ENCODE assay signal across 17 mouse cellular contexts in the genomic region with DNA sequence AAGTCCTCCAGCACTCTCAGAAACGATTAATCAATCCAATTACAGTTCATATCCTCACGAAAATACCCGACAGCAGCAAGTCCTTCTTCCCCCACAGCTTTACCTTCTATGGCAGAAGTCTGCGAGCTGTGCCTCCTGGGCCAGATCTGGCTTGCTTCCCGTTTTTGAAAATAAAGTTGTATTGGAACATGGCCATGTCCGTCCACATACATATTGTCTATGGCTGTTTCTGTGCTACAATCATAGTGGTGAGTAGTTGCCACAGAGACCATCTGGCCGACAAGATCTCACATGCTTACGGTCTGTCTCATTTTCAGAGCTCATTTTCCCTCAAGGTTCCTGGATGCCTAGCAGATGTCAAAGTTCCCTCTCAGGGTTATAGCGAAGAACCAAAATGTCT. TPM values are rescaled to one million over a fixed set of nuclear protein-coding genes. Genes with fewer than 3 reads are reported as not detected.
DNase-seq lines count a peak whose midpoint lies in the region; ATAC-seq lines count a peak whose summit lies in the region.
"Had no signal": no experiment of that assay in that cellular context is flagged by ENCODE, and none has a peak within 500 bp of the region (broad histone marks: within the 10 kb centered on the region; RNA-seq: fewer than 3 reads in every experiment).

No protein-coding gene starts in this region.

- H3K27me3 ChIP-seq in liver, embryonic 11.5 days (replicated peaks; ENCODE audit: control insufficient read depth, insufficient read depth, low read length) = no peaks in the 10 kb centered on the region
- peaks cover 8% of the 10 kb centered on the region; the same call in 1 of the 2 replicates for H3K27me3 ChIP-seq in liver, embryonic 12.5 days (replicated peaks)
- H3K27me3 ChIP-seq in intestine, embryonic 15.5 days (replicated peaks) = no peaks in the 10 kb centered on the region
- no peaks in the 10 kb centered on the region for H3K27me3 ChIP-seq in splenic B cell, adult 2 months (ENCODE audit: control insufficient read depth, insufficient read depth, low read length, poor library complexity, severe bottlenecking)
- H3K27me3 ChIP-seq: hindbrain, embryonic 15.5 days; midbrain, embryonic 12.5 days had no signal

- H3K27ac ChIP-seq in liver, embryonic 11.5 days (ENCODE audit: low read depth, low read length) = no peak overlapping the region
- no peak overlapping the region for H3K27ac ChIP-seq in liver, embryonic 12.5 days
- H3K27ac ChIP-seq in intestine, embryonic 15.5 days = no peak overlapping the region
- H3K27ac ChIP-seq: hindbrain, embryonic 15.5 days; limb, embryonic 10.5 days; midbrain, embryonic 12.5 days had no signal

- peak; percentile 31 to 32 for DNase-seq in cerebellum, postnatal 14 days
- no peak for DNase-seq in cerebellum, adult 11-12 months
- peak; percentile 14 for DNase-seq in liver, embryonic 11.5 days (ENCODE audit: low spot score)
- DNase-seq in splenic B cell, adult 2 months (ENCODE audit: low read depth, low spot score) = peak; percentile 36
- DNase-seq in adrenal gland, postnatal 25 days = no peak
- DNase-seq in thymus, postnatal 14 days = no peak
- DNase-seq: kidney, postnatal 14 days; liver, postnatal 0 days had no signal

- no peak overlapping the region for H3K4me2 ChIP-seq in liver, embryonic 11.5 days
- no peak overlapping the region for H3K4me2 ChIP-seq in liver, embryonic 12.5 days
- no peak overlapping the region for H3K4me2 ChIP-seq in intestine, embryonic 15.5 days (replicated peaks)
- H3K4me2 ChIP-seq: heart, embryonic 11.5 days; hindbrain, embryonic 15.5 days; midbrain, embryonic 12.5 days had no signal

- whole genome bisulfite sequencing in liver, embryonic 11.5 days = 73% methylated on average over 9 of the region's 9 CpGs
- WGBS in liver, embryonic 12.5 days (ENCODE audit: insufficient replicate concordance) = 60% methylated on average over 9 of the region's 9 CpGs
- WGBS in intestine, embryonic 15.5 days = 68% methylated on average over 9 of the region's 9 CpGs

- no peaks in the 10 kb centered on the region for H3K4me1 ChIP-seq in liver, embryonic 11.5 days (replicated peaks; ENCODE audit: control insufficient read depth, insufficient read depth, low read length)
- peaks cover 10% of the 10 kb centered on the region for H3K4me1 ChIP-seq in liver, embryonic 12.5 days
- peaks cover 4% of the 10 kb centered on the region; the same call in 1 of the 2 replicates for H3K4me1 ChIP-seq in intestine, embryonic 15.5 days (replicated peaks)
- H3K4me1 ChIP-seq: hindbrain, embryonic 15.5 days; midbrain, embryonic 12.5 days had no signal

- no peak overlapping the region for H3K4me3 ChIP-seq in liver, embryonic 11.5 days (ENCODE audit: low read depth, low read length)
- H3K4me3 ChIP-seq in liver, embryonic 12.5 days = no peak overlapping the region
- no peak overlapping the region for H3K4me3 ChIP-seq in intestine, embryonic 15.5 days (replicated peaks)
- H3K4me3 ChIP-seq: erythroblast, embryonic 14.5 days; hindbrain, embryonic 15.5 days; limb, embryonic 10.5 days; midbrain, embryonic 12.5 days had no signal

- no peaks in the 10 kb centered on the region for H3K36me3 ChIP-seq in liver, embryonic 11.5 days (ENCODE audit: control insufficient read depth, insufficient read depth, low read length)
- no peaks in the 10 kb centered on the region for H3K36me3 ChIP-seq in liver, embryonic 12.5 days
- no peaks in the 10 kb centered on the region for H3K36me3 ChIP-seq in intestine, embryonic 15.5 days
- H3K36me3 ChIP-seq in splenic B cell, adult 2 months (ENCODE audit: control insufficient read depth, insufficient read depth, low read length, poor library complexity, severe bottlenecking) = no peaks in the 10 kb centered on the region
- H3K36me3 ChIP-seq: hindbrain, embryonic 15.5 days; limb, embryonic 10.5 days; midbrain, embryonic 12.5 days had no signal

- H3K9ac ChIP-seq in liver, embryonic 11.5 days (ENCODE audit: low read depth, low read length) = no peak overlapping the region
- H3K9ac ChIP-seq in liver, embryonic 12.5 days = no peak overlapping the region
- H3K9ac ChIP-seq in intestine, embryonic 15.5 days = no peak overlapping the region
- H3K9ac ChIP-seq: hindbrain, embryonic 15.5 days; liver, postnatal 0 days; midbrain, embryonic 12.5 days had no signal

- no peaks in the 10 kb centered on the region for H3K9me3 ChIP-seq in liver, embryonic 11.5 days (ENCODE audit: control insufficient read depth, low read length)
- H3K9me3 ChIP-seq in liver, embryonic 12.5 days (replicated peaks) = no peaks in the 10 kb centered on the region
- H3K9me3 ChIP-seq in intestine, embryonic 15.5 days = no peaks in the 10 kb centered on the region
- H3K9me3 ChIP-seq: hindbrain, embryonic 15.5 days; limb, embryonic 10.5 days; midbrain, embryonic 12.5 days had no signal

- ATAC-seq in liver, embryonic 11.5 days (replicated peaks; ENCODE audit: low FRiP score) = no peak
- no peak for ATAC-seq in liver, embryonic 12.5 days
- 0 out of 2 replicates have a peak, but pooled peaks have one; percentile 27 for ATAC-seq in intestine, embryonic 15.5 days
- ATAC-seq: liver, postnatal 0 days had no signal

RNA-seq across cellular contexts. Expression of a gene that starts 5.5 kb away (rescaled TPM):
- polyA plus RNA-seq in liver, embryonic 11.5 days (2014; fragmentation: Nextera tagmentation; extraction: Ambion mirVana) = 0.36 and 0.92 TPM in 2 replicates
- polyA plus RNA-seq in liver, embryonic 12.5 days (2016; fragmentation: Nextera tagmentation; extraction: Ambion mirVana) = 0.17 and 0.39 TPM in 2 replicates
- polyA plus RNA-seq in intestine, embryonic 15.5 days (2015; fragmentation: Nextera tagmentation; extraction: Ambion mirVana) = 0.15 and 0.39 TPM in 2 replicates
- not detected in 2 replicates for total RNA-seq in adrenal gland, postnatal 25 days (2021)
- total RNA-seq: ES-E14 had no signal
- polyA plus RNA-seq: erythroblast, embryonic 14.5 days; midbrain, embryonic 12.5 days had no signal

RNA-seq across cellular contexts. Expression of a gene that starts 5.6 kb away (rescaled TPM):
- polyA plus RNA-seq in liver, embryonic 11.5 days (2014; fragmentation: Nextera tagmentation; extraction: Ambion mirVana) = 0.26 and 0.27 TPM in 2 replicates
- polyA plus RNA-seq in liver, embryonic 12.5 days (2016; fragmentation: Nextera tagmentation; extraction: Ambion mirVana) = 0.30 TPM in 1 of 2 replicates, not detected in the other
- 0.24 and 0.52 TPM in 2 replicates for polyA plus RNA-seq in intestine, embryonic 15.5 days (2015; fragmentation: Nextera tagmentation; extraction: Ambion mirVana)
- total RNA-seq in adrenal gland, postnatal 25 days (2021) = not detected in 2 replicates
- total RNA-seq: ES-E14 had no signal
- polyA plus RNA-seq: erythroblast, embryonic 14.5 days; hindbrain, embryonic 15.5 days; limb, embryonic 10.5 days; midbrain, embryonic 12.5 days; neural tube, embryonic 11.5 days had no signal

Comparison
In these comparisons a context has a peak if more than half of its experiments do, and no peak if none do; other contexts are left out.
1. DNase-seq: peak in cerebellum, postnatal 14 days (2 of 2), liver, embryonic 11.5 days (single experiment) and splenic B cell, adult 2 months (single experiment); none in cerebellum, adult 11-12 months (single experiment), adrenal gland, postnatal 25 days (single experiment) and thymus, postnatal 14 days (single experiment).